Mouse (Mus musculus): ENCODE data around the gene Igsf3. TPM values are rescaled to one million over a fixed set of nuclear protein-coding genes. Genes with fewer than 3 reads are reported as not detected.

Gene Igsf3
- polyA plus RNA-seq, 1 experiment from 2014 or later = 27.6 TPM

DNA sequence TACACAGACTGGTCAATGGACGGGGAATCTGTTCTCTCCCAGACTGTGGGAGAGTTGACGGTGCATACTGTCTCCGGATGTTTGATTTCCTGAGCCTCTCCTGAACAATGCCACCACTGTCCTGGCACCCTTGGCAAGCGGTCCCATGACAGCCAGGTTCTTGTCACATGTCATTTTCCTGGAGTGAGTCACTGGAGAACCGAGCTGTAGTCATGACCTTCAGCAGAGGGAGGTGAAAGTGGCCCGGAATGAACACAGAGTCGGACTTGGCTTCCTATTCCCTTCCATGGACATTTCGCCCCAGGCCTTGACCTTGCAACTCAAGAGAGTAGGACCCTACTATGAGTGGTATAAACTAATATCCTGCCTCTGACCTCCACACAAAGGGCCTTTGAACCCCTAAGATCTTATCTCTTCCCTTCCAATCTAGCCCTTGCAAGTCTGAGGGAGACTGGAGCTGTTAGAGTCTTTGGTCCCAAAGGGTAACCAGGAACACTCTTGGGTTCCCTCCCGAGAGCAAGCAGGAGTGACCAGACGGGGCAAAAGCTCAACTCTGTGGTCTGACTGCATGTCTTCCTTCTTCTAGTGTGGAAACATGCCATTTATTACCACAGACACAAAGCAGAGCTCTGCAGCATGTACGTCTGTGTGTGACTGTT is 123.6 kb downstream of the Igsf3 start:
- H3K4me2 ChIP-seq (replicated peaks; ENCODE audit: low read depth, low read length) = no peak overlapping the region
- H3K9me3 ChIP-seq (ENCODE audit: control insufficient read depth, low read length) = no peaks in the 10 kb centered on the region
- no peak overlapping the region for H3K27ac ChIP-seq (ENCODE audit: low read depth, low read length)
- ATAC-seq (ENCODE audit: low FRiP score) (no peak), DNase-seq (ENCODE audit: low spot score) (no peak)
- no peak overlapping the region for H3K9ac ChIP-seq (ENCODE audit: low read depth, low read length)
- H3K4me1 ChIP-seq (replicated peaks; ENCODE audit: control insufficient read depth, insufficient read depth, low read length) = no peaks in the 10 kb centered on the region
- no peaks in the 10 kb centered on the region for H3K27me3 ChIP-seq (ENCODE audit: control insufficient read depth, insufficient read depth, low read length)
- no peak overlapping the region for H3K4me3 ChIP-seq (ENCODE audit: low read depth, low read length)
- H3K36me3 ChIP-seq (ENCODE audit: control insufficient read depth, insufficient read depth, low read length) = no peaks in the 10 kb centered on the region
- WGBS = 77% methylated on average over 11 of the region's 11 CpGs

DNA sequence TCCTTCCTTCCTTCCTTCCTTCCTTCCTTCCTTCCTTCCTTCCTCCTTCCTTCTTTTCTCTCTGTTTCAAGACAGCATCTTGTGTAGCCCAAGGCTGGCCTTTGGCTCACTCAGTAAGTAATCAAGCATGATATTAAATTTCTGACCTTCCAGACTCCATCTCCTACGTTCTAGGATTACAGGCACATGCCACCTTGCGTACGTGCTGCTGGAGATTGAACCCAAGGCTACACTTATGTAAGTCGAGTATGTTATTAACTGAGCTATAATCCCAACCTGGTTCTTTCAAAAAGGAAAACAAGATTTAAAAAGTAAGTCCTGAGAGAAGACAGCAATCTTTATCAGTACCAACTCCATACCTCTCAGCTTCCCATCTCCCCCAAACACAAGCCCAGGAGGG is 124.7 kb downstream of the Igsf3 start:
- Histone ChIP-seq H3K36me3 (ENCODE audit: control insufficient read depth, insufficient read depth, low read length) (no peaks in the 10 kb centered on the region), H3K4me1 (replicated peaks; ENCODE audit: control insufficient read depth, insufficient read depth, low read length) (no peaks in the 10 kb centered on the region), H3K9me3 (ENCODE audit: control insufficient read depth, low read length) (no peaks in the 10 kb centered on the region), H3K4me3 (ENCODE audit: low read depth, low read length) (no peak overlapping the region), H3K4me2 (replicated peaks; ENCODE audit: low read depth, low read length) (no peak overlapping the region), H3K27me3 (ENCODE audit: control insufficient read depth, insufficient read depth, low read length) (no peaks in the 10 kb centered on the region), H3K9ac (ENCODE audit: low read depth, low read length) (no peak overlapping the region), H3K27ac (ENCODE audit: low read depth, low read length) (no peak overlapping the region)
- ATAC-seq (ENCODE audit: low FRiP score) (no peak), DNase-seq (ENCODE audit: low spot score) (no peak)
- WGBS = 74% methylated on average over 4 of the region's 4 CpGs

DNA sequence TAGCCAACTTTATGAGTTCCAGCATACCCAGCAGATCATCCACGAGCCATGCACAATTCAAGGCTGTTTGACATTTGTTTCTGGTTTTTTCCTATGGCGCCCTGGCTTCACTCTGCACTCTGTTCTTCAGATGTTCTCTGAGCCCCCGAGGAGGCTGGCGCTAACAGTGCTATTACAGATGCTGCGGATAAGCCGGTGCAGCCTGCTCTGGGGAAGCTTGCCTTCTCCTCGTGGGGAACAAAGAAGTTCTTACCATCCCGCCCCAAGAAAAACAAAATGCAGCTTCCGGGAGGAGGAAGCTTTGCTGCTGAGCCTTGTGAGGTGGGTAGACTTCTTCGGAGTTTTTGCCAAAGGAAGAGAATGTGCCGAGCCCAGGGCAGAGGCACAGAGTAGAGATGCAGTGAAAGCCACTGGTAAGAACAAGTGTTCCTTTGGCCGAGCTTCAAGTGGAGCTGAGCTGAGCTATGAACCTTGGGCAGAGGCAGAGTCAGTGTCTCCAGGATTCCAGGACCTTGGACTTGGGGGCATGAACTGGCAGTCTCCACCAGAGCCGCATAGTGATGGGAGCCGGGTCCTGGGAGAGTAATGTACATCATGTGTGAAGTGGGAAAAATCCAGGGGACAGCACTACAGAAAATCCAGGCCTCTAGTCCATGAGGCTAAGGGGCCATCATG is 125.3 kb downstream of the Igsf3 start:
- H3K4me2 ChIP-seq (replicated peaks; ENCODE audit: low read depth, low read length) = no peak overlapping the region
- no peak for DNase-seq (ENCODE audit: low spot score)
- no peak overlapping the region for H3K4me3 ChIP-seq (ENCODE audit: low read depth, low read length)
- 58% methylated on average over 14 of the region's 14 CpGs for WGBS
- no peaks in the 10 kb centered on the region for H3K27me3 ChIP-seq (ENCODE audit: control insufficient read depth, insufficient read depth, low read length)
- no peak overlapping the region for H3K27ac ChIP-seq (ENCODE audit: low read depth, low read length)
- no peaks in the 10 kb centered on the region for H3K36me3 ChIP-seq (ENCODE audit: control insufficient read depth, insufficient read depth, low read length)
- H3K9ac ChIP-seq (ENCODE audit: low read depth, low read length) = no peak overlapping the region
- no peaks in the 10 kb centered on the region for H3K4me1 ChIP-seq (replicated peaks; ENCODE audit: control insufficient read depth, insufficient read depth, low read length)
- no peaks in the 10 kb centered on the region for H3K9me3 ChIP-seq (ENCODE audit: control insufficient read depth, low read length)
- ATAC-seq (ENCODE audit: low FRiP score) = no peak

DNA sequence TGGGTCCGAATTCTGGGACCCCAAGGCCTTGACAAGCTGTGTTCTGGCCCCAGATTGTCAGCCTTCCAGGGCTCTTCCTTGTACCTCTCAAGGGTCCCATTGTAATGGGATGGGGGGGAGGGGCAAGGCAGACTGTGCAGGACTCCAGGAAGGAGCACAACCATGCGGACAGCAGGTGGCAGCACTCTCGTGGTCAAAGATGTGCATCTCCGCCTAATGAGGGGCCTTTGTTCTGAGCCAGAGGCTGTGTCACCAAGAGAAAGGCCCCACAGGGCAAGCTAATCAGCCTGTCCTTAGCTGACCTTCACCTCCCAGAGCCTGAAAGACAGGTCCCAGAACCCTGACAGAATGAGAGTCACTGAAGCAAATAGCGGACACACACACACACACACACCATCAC is 129.3 kb downstream of the Igsf3 start:
- Histone ChIP-seq H3K4me3 (ENCODE audit: low read depth, low read length) (no peak overlapping the region), H3K27me3 (ENCODE audit: control insufficient read depth, insufficient read depth, low read length) (no peaks in the 10 kb centered on the region), H3K36me3 (ENCODE audit: control insufficient read depth, insufficient read depth, low read length) (no peaks in the 10 kb centered on the region), H3K4me2 (replicated peaks; ENCODE audit: low read depth, low read length) (no peak overlapping the region), H3K9ac (ENCODE audit: low read depth, low read length) (0 out of 2 replicates have a peak overlapping the region, but pooled peaks have one; percentile 21), H3K9me3 (ENCODE audit: control insufficient read depth, low read length) (no peaks in the 10 kb centered on the region), H3K27ac (ENCODE audit: low read depth, low read length) (peak overlapping the region; percentile 32), H3K4me1 (replicated peaks; ENCODE audit: control insufficient read depth, insufficient read depth, low read length) (no peaks in the 10 kb centered on the region)
- ATAC-seq (ENCODE audit: low FRiP score) (peak; percentile 94), DNase-seq (ENCODE audit: low spot score) (peak; percentile 92)
- WGBS = 16% methylated on average over 5 of the region's 5 CpGs

DNA sequence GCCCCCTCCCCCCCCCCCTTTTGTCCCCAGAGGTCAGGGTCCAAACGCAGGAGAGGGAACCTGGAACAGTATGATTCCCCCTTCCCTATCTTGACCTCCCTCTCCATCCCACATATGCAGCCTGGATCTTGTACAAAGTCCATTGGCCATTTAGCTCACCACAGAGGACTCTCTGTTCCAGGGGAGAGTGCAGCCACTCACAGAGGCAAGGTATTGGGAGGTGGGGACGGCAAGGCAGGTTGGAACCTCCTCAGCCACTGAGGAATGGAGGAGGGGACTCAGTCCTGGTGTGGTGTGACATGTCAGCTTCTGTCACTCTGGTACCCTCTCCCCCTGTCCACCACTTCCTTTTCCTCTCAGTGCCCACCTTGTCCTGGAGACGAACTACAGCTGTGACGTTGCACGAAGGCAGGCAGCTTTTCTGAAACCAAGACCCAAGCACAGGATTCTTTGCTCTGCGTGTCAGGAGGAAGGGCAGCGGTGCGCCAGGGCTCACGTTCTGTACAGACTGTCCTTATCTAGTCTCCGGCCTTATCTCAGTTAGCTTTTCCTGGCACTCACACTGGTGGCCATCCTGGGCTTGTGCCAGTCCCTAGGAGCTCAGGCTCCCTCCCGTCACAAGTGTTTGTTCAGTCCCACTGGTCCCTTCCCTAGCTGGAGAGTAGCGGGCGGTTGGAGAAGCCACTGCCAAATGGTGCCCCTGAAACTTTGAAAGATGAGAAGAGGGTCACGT is 130.3 kb downstream of the Igsf3 start:
- Histone ChIP-seq H3K36me3 (ENCODE audit: control insufficient read depth, insufficient read depth, low read length) (no peaks in the 10 kb centered on the region), H3K9ac (ENCODE audit: low read depth, low read length) (no peak overlapping the region), H3K4me2 (replicated peaks; ENCODE audit: low read depth, low read length) (no peak overlapping the region), H3K9me3 (ENCODE audit: control insufficient read depth, low read length) (no peaks in the 10 kb centered on the region), H3K4me1 (replicated peaks; ENCODE audit: control insufficient read depth, insufficient read depth, low read length) (no peaks in the 10 kb centered on the region), H3K4me3 (ENCODE audit: low read depth, low read length) (no peak overlapping the region), H3K27ac (ENCODE audit: low read depth, low read length) (no peak overlapping the region; the same call in 1 of the 2 replicates), H3K27me3 (ENCODE audit: control insufficient read depth, insufficient read depth, low read length) (no peaks in the 10 kb centered on the region)
- whole genome bisulfite sequencing = 64% methylated on average over 14 of the region's 14 CpGs
- no peak for ATAC-seq (ENCODE audit: low FRiP score)
- DNase-seq (ENCODE audit: low spot score) = no peak

DNA sequence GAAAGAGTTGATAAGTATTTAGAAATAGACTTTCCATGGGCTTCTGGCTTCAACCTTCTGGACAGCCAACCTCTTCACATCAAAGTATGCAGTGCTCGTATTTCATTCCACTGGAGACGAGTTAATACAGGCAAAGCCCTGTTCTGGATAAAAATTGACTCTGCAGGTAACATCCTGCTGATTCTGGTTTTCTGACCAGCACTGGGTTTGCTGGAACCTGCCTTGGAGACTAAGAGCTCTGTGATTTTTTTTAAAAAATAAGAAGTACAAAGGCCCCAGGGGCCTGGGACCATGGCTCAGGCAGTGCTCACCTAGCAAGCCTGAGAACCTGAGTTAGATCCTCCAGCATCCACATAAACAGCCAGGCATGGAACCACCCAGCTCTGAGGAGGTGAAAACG is 130.9 kb downstream of the Igsf3 start:
- H3K27ac ChIP-seq (ENCODE audit: low read depth, low read length) = no peak overlapping the region
- no peaks in the 10 kb centered on the region for H3K36me3 ChIP-seq (ENCODE audit: control insufficient read depth, insufficient read depth, low read length)
- ATAC-seq (ENCODE audit: low FRiP score) (no peak), DNase-seq (ENCODE audit: low spot score) (no peak)
- H3K4me2 ChIP-seq (replicated peaks; ENCODE audit: low read depth, low read length) = no peak overlapping the region
- H3K4me1 ChIP-seq (replicated peaks; ENCODE audit: control insufficient read depth, insufficient read depth, low read length) = no peaks in the 10 kb centered on the region
- H3K9ac ChIP-seq (ENCODE audit: low read depth, low read length) = no peak overlapping the region
- H3K4me3 ChIP-seq (ENCODE audit: low read depth, low read length) = no peak overlapping the region
- H3K27me3 ChIP-seq (ENCODE audit: control insufficient read depth, insufficient read depth, low read length) = no peaks in the 10 kb centered on the region
- H3K9me3 ChIP-seq (ENCODE audit: control insufficient read depth, low read length) = no peaks in the 10 kb centered on the region
- WGBS = 64% methylated on average over 3 of the region's 3 CpGs

DNA sequence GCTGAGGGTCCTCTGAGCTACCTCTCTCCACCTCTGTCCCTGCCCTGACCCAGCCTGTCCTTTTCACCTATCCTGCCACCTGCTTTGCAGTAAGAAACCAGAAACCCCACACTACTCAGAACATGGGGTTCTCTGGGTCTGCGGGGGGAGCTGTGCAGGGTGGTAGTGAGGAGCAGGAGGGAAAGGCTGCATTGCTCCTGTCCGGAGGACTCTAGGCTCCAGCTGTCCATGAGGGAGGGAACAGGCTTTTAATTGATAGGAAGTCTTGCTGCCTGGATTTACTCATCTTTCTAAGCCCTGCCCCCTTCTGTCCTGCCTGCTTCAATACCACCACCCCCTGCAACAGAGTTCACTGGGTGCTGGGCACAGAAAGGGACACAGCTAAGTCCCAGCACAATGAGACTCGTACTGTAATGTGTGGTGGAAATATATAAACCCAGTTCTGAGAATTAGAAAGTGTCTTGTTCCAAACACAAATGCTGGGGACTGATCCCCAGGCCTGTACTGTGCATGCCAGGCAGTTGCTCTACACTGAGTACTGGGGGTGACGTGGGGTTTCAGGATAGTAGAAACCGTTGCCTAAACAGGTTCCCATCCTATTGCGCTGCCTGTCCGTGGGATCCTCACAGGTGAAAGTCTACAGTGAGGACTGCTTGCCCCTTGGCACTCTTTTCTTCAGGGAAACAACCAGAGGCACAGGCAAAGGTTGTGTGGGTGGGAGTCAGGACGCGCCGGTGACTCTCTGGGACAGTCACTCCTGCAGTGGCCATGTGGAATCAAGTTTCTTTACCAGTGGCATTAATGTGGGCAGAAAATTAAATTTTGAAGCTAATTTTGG is 133.0 kb downstream of the Igsf3 start:
- H3K36me3 ChIP-seq (ENCODE audit: control insufficient read depth, insufficient read depth, low read length) = no peaks in the 10 kb centered on the region
- 91% methylated on average over 10 of the region's 10 CpGs for WGBS
- no peaks in the 10 kb centered on the region for H3K27me3 ChIP-seq (ENCODE audit: control insufficient read depth, insufficient read depth, low read length)
- no peak overlapping the region for H3K4me3 ChIP-seq (ENCODE audit: low read depth, low read length)
- ATAC-seq (ENCODE audit: low FRiP score) = no peak
- no peak overlapping the region for H3K9ac ChIP-seq (ENCODE audit: low read depth, low read length)
- no peaks in the 10 kb centered on the region for H3K9me3 ChIP-seq (ENCODE audit: control insufficient read depth, low read length)
- H3K27ac ChIP-seq (ENCODE audit: low read depth, low read length) = no peak overlapping the region
- no peak for DNase-seq (ENCODE audit: low spot score)
- no peak overlapping the region for H3K4me2 ChIP-seq (replicated peaks; ENCODE audit: low read depth, low read length)
- no peaks in the 10 kb centered on the region for H3K4me1 ChIP-seq (replicated peaks; ENCODE audit: control insufficient read depth, insufficient read depth, low read length)

DNA sequence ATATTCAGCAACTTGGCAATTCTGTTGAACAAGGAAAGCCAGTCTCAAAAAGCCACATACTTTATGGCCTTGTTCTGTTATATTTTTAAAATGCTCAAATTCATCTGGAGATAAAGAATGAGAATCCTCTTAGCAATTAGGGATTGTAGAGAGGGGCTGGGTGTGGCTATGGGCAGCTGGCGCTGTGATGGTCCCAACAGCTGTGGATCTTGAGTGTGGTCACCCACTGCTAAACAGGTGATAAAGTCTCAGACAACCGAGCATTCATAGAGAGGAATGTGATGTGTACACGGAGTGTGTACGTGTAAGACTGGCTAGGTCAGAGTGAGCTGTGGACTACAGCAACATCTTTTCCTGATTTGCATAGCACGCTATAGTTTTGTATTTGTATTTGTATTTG is 133.7 kb downstream of the Igsf3 start:
- Histone ChIP-seq H3K4me2 (replicated peaks; ENCODE audit: low read depth, low read length) (no peak overlapping the region), H3K4me3 (ENCODE audit: low read depth, low read length) (no peak overlapping the region), H3K4me1 (replicated peaks; ENCODE audit: control insufficient read depth, insufficient read depth, low read length) (no peaks in the 10 kb centered on the region), H3K9me3 (ENCODE audit: control insufficient read depth, low read length) (no peaks in the 10 kb centered on the region), H3K27ac (ENCODE audit: low read depth, low read length) (no peak overlapping the region), H3K36me3 (ENCODE audit: control insufficient read depth, insufficient read depth, low read length) (no peaks in the 10 kb centered on the region), H3K9ac (ENCODE audit: low read depth, low read length) (no peak overlapping the region), H3K27me3 (ENCODE audit: control insufficient read depth, insufficient read depth, low read length) (no peaks in the 10 kb centered on the region)
- DNase-seq (ENCODE audit: low spot score) (no peak), ATAC-seq (ENCODE audit: low FRiP score) (no peak)
- WGBS = 90% methylated on average over 5 of the region's 5 CpGs

Data from hindbrain, embryonic 11.5 days (tissue).